Mouse (Mus musculus): ENCODE data around the gene Bhlhe41. TPM values are rescaled to one million over a fixed set of nuclear protein-coding genes. Genes with fewer than 3 reads are reported as not detected.
A peak's percentile ranks its signal among the peaks of the same experiment; 100 is the strongest.

Bhlhe41 gene
- 1.7 and 2.3 TPM in 2 replicates for polyA plus RNA-seq (2016; fragmentation: Nextera tagmentation; extraction: Ambion mirVana)

- Histone ChIP-seq H3K4me1 (peaks cover 48% of the 10 kb centered on the region), H3K9me3 (replicated peaks) (no peaks in the 10 kb centered on the region), H3K27me3 (ENCODE audit: low read depth, poor library complexity, severe bottlenecking) (peaks cover 94% of the 10 kb centered on the region), H3K36me3 (no peaks in the 10 kb centered on the region), H3K4me3 (peak within 1 kb of the TSS; percentile 66), H3K27ac (replicated peaks) (peak within 1 kb of the TSS; percentile 78)
- DNase-seq (ENCODE audit: low spot score) = peak; percentile 85
- WGBS = under 1% methylated on average over 57 of the region's 57 CpGs
These were observed at the start of gene Bhlhe41 for GRCm38 (mm10) chr6:145865289-145865885. Gene Bhlhe41, minus strand, starts transcription at chr6:145865558.

GRCm38 (mm10) chr6:145912232-145912631, 46.9 kb upstream of the Bhlhe41 start:
- Histone ChIP-seq H3K27me3 (ENCODE audit: low read depth, poor library complexity, severe bottlenecking) (no peaks in the 10 kb centered on the region), H3K36me3 (no peaks in the 10 kb centered on the region), H3K4me1 (peaks cover 18% of the 10 kb centered on the region), H3K9me3 (replicated peaks) (no peaks in the 10 kb centered on the region), H3K27ac (replicated peaks) (no peak overlapping the region), H3K4me3 (no peak overlapping the region)
- DNase-seq (ENCODE audit: low spot score) = no peak

DNA sequence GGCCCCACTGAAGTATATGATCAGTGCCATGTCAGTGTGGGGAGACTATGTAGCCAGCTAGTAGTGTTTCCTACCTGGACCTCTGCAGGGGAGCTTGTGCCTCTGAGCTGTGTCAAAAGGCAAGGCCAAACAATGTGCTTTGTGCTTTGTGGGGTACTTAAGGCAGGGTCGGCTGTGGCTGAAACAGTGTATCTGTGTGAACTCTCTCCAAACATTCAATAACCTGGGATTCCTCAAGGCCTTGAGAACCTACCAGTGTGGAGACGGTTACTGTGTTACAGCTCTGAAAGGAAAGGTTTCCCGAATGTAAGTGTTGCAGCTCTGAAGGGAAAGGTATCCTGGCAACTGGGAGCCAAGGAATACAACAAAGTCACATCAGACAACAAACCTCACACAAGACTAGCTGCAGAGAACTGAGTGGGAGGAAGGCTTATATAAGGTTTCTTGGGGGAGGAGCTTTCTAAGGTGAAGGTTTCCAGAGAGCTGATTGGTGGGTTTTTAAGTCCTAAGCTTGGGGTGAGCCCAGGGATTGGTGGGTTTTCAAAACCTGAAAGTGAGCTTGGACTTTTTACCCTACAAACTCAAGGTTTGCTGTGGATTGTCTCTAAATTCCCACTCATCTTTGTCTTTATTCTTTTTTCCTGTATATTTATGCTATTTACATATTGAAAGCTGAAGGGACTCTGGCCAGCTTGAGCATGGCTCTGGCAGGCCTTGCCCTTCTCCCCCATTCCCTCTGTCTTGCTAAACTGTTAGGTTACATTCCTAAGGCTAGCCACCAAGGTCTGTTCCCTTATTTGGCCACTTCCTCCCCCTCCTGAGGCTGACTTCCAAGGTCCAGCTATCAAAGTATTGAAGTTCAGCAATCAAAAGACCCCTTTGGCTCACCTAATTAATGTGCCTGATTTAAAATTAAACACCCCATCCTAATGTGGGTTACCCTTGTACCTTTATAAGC, 45.4 kb upstream of the Bhlhe41 start:
- 71% methylated on average over 3 of the region's 3 CpGs for WGBS
- H3K4me3 ChIP-seq = no peak overlapping the region
- H3K36me3 ChIP-seq = no peaks in the 10 kb centered on the region
- H3K27ac ChIP-seq (replicated peaks) = no peak overlapping the region; the same call in 1 of the 2 replicates
- no peaks in the 10 kb centered on the region for H3K9me3 ChIP-seq (replicated peaks)
- H3K27me3 ChIP-seq (ENCODE audit: low read depth, poor library complexity, severe bottlenecking) = no peaks in the 10 kb centered on the region
- DNase-seq (ENCODE audit: low spot score) = no peak
- H3K4me1 ChIP-seq = peaks cover 23% of the 10 kb centered on the region

- no peak for DNase-seq (ENCODE audit: low spot score)
These were observed 44.6 kb upstream of the Bhlhe41 start for GRCm38 (mm10) chr6:145909943-145910342.

DNA sequence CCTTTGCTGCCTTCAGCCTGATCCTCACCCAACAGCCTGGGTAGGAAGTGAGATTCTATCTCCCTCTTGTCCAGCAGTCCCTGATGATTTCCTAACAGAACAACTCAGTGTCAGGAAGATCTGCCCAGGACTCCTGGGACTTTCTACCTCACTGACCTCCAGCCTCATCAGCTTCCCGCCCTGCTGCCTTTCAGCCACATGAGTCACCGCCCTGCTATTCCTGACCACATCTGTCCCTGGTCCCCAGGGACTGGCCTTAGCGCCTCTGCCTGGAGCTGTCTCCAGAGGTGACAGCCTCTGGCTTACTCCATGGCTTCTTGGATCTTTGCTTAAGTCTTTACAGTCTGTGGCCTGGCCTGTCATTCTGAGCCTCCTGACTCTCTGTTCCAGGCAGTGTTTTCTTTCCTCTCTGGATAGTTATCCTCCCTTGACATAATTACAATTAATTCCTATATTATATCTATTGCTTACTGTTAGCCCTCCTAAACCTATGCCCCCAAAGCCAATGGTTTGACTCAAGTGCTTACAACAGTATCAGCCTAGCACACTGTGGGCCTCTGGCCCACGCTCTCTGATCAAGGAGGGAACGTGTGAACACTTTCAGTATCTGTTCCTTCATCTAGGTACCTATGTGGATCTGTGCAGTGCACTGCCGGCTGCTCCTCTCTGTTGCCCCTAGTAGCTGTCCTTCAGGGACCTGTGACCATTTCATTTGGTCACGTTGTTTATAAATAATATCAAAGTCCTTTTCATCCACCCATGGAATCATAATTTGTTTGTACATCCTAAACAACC, 40.9 kb upstream of the Bhlhe41 start:
- Histone ChIP-seq H3K36me3 (no peaks in the 10 kb centered on the region), H3K4me3 (no peak overlapping the region), H3K27me3 (ENCODE audit: low read depth, poor library complexity, severe bottlenecking) (no peaks in the 10 kb centered on the region), H3K9me3 (replicated peaks) (no peaks in the 10 kb centered on the region), H3K27ac (replicated peaks) (no peak overlapping the region), H3K4me1 (peaks cover 17% of the 10 kb centered on the region)
- DNase-seq (ENCODE audit: low spot score) = no peak
- WGBS = 73% methylated on average over 7 of the region's 7 CpGs

More at GRCm38 (mm10) chr6:145909943-145910342, 44.6 kb upstream of the Bhlhe41 start:
- Histone ChIP-seq H3K27ac (replicated peaks) (no peak overlapping the region), H3K36me3 (no peaks in the 10 kb centered on the region), H3K4me3 (no peak overlapping the region), H3K4me1 (peaks cover 24% of the 10 kb centered on the region), H3K27me3 (ENCODE audit: low read depth, poor library complexity, severe bottlenecking) (no peaks in the 10 kb centered on the region), H3K9me3 (replicated peaks) (no peaks in the 10 kb centered on the region)
- WGBS = 83% methylated on average over 4 of the region's 4 CpGs

DNA sequence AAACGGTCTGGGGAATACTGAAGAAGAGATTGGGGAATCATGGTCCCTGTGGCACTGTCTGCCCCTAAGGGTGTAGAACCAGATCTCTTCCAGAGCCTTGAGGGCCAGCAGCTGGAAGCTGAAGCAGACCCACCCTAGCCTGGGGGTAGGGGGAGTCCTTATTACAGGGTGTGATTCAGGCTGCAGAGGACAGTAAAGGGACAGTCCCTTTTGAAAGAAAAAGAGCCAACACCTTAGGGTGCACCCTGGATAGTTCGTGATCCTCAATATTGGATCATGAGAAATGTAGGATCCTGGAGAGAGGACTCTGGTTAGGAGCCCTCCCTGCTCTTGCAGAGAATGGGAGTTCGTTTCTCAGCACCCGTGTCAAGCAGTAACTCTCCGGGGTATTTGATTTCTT, 39.3 kb upstream of the Bhlhe41 start:
- Histone ChIP-seq H3K9me3 (replicated peaks) (no peaks in the 10 kb centered on the region), H3K36me3 (no peaks in the 10 kb centered on the region), H3K4me1 (peaks cover 6% of the 10 kb centered on the region; the same call in 1 of the 2 replicates), H3K27me3 (ENCODE audit: low read depth, poor library complexity, severe bottlenecking) (no peaks in the 10 kb centered on the region), H3K4me3 (no peak overlapping the region), H3K27ac (replicated peaks) (no peak overlapping the region)
- no peak for DNase-seq (ENCODE audit: low spot score)
- WGBS = 84% methylated on average over 5 of the region's 5 CpGs

DNA sequence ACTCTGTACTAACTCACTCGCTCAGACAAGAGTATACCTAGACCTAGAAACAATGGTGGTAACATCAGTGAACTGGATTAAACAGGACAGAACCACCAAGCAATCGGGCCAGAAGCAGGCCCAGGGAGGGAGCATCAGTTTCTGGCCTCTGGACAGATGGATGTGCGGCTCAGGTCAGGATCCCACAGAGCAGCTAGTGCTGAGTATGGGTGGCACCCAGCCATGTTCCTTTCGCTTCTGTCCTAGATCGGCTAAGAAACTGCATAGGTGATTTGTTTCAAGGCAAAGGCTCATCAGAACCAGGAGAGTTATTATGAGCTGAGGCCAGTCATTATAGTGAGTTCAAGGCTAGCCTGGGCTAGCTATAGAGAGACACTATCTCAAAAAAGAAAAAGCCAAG, 38.8 kb upstream of the Bhlhe41 start:
- H3K27ac ChIP-seq (replicated peaks) = no peak overlapping the region
- no peak for DNase-seq (ENCODE audit: low spot score)
- H3K4me3 ChIP-seq = no peak overlapping the region
- H3K36me3 ChIP-seq = no peaks in the 10 kb centered on the region
- H3K9me3 ChIP-seq (replicated peaks) = no peaks in the 10 kb centered on the region
- H3K4me1 ChIP-seq = peaks cover 6% of the 10 kb centered on the region; the same call in 1 of the 2 replicates
- 91% methylated on average over 5 of the region's 5 CpGs for WGBS
- no peaks in the 10 kb centered on the region for H3K27me3 ChIP-seq (ENCODE audit: low read depth, poor library complexity, severe bottlenecking)

- Histone ChIP-seq H3K36me3 (no peaks in the 10 kb centered on the region), H3K27ac (replicated peaks) (0 out of 2 replicates have a peak overlapping the region, but pooled peaks have one; percentile 6), H3K27me3 (ENCODE audit: low read depth, poor library complexity, severe bottlenecking) (no peaks in the 10 kb centered on the region), H3K4me1 (no peaks in the 10 kb centered on the region), H3K9me3 (replicated peaks) (no peaks in the 10 kb centered on the region), H3K4me3 (no peak overlapping the region)
- DNase-seq (ENCODE audit: low spot score) = no peak
- 83% methylated on average over 8 of the region's 8 CpGs for WGBS
These were observed 29.4 kb upstream of the Bhlhe41 start for GRCm38 (mm10) chr6:145894669-145895342.

- DNase-seq (ENCODE audit: low spot score) = no peak
- 89% methylated on average over 13 of the region's 13 CpGs for WGBS
- Histone ChIP-seq H3K27me3 (ENCODE audit: low read depth, poor library complexity, severe bottlenecking) (no peaks in the 10 kb centered on the region), H3K4me3 (no peak overlapping the region), H3K27ac (replicated peaks) (no peak overlapping the region; the same call in 1 of the 2 replicates), H3K36me3 (no peaks in the 10 kb centered on the region), H3K9me3 (replicated peaks) (no peaks in the 10 kb centered on the region), H3K4me1 (no peaks in the 10 kb centered on the region)
These were observed 28.1 kb upstream of the Bhlhe41 start for GRCm38 (mm10) chr6:145893366-145894021.

- Histone ChIP-seq H3K27me3 (ENCODE audit: low read depth, poor library complexity, severe bottlenecking) (no peaks in the 10 kb centered on the region), H3K4me1 (no peaks in the 10 kb centered on the region), H3K36me3 (no peaks in the 10 kb centered on the region), H3K4me3 (no peak overlapping the region), H3K27ac (replicated peaks) (no peak overlapping the region), H3K9me3 (replicated peaks) (no peaks in the 10 kb centered on the region)
- WGBS = 96% methylated on average over 20 of the region's 20 CpGs
- DNase-seq (ENCODE audit: low spot score) = no peak
These were observed 27.3 kb upstream of the Bhlhe41 start for GRCm38 (mm10) chr6:145892381-145893265.

GRCm38 (mm10) chr6:145891951-145892350, 26.6 kb upstream of the Bhlhe41 start:
- DNase-seq (ENCODE audit: low spot score) = no peak
- H3K9me3 ChIP-seq (replicated peaks) = no peaks in the 10 kb centered on the region
- WGBS = 88% methylated on average over 11 of the region's 11 CpGs

More at GRCm38 (mm10) chr6:145891951-145892350, 26.6 kb upstream of the Bhlhe41 start:
- no peak overlapping the region for H3K4me3 ChIP-seq
- H3K27me3 ChIP-seq (ENCODE audit: low read depth, poor library complexity, severe bottlenecking) = no peaks in the 10 kb centered on the region
- H3K27ac ChIP-seq (replicated peaks) = no peak overlapping the region
- H3K4me1 ChIP-seq = no peaks in the 10 kb centered on the region
- no peaks in the 10 kb centered on the region for H3K36me3 ChIP-seq
